Mouse (Mus musculus): ENCODE measurements around the gene Pak1ip1. TPM values are rescaled to one million over a fixed set of nuclear protein-coding genes. Genes with fewer than 3 reads are reported as not detected.

Gene Pak1ip1
- polyA plus RNA-seq, 1 experiment = not detected

DNA sequence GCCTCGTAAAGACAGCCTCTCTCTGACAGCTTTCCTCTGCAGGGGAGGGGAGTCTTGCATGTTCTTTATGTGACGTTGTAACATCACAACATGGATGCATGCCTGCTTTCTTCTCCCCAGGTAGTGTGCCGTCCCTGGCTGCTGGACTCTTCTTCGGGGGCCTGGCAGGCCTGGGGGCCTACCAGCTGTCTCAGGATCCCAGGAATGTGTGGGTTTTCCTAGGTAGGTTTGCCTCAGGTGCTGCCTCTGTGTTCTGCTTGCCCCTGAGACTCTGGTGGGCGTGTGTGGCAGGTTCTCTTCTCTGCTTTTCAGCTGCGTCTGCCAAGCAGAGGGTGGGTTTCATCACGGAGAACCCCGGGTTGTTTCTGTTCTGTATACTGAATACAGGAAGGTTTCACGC lies 17.4 kb downstream of the Pak1ip1 start:
- TF ChIP-seq CTCF (IDR thresholded peaks at IDR 0.05; ENCODE audit: insufficient read depth, low read depth, low read length) (no peak), POLR2A (IDR thresholded peaks at IDR 0.05; ENCODE audit: insufficient read depth, low read depth, low read length) (no peak)
- 91% methylated on average over 9 of the region's 9 CpGs for WGBS
- no peak overlapping the region for H3K27ac ChIP-seq (ENCODE audit: insufficient read depth, low read depth, low read length)

GRCm38 (mm10) chr13:41018756-41019591 lies 18.2 kb downstream of the Pak1ip1 start:
- Histone ChIP-seq H3K4me1 (ENCODE audit: control insufficient read depth, insufficient read depth, low read length) (peaks cover 11% of the 10 kb centered on the region), H3K4me3 (ENCODE audit: insufficient read depth, low read depth, low read length) (no peak overlapping the region), H3K27ac (ENCODE audit: insufficient read depth, low read depth, low read length) (no peak overlapping the region)
- TF ChIP-seq POLR2A (IDR thresholded peaks at IDR 0.05; ENCODE audit: insufficient read depth, low read depth, low read length) = no peak
- 93% methylated on average over 13 of the region's 13 CpGs for WGBS

More for the DNA sequence above, 17.4 kb downstream of the Pak1ip1 start:
- Histone ChIP-seq H3K4me1 (ENCODE audit: control insufficient read depth, insufficient read depth, low read length) (peaks cover 11% of the 10 kb centered on the region), H3K4me3 (ENCODE audit: insufficient read depth, low read depth, low read length) (no peak overlapping the region)

GRCm38 (mm10) chr13:41020494-41020893 lies 19.7 kb downstream of the Pak1ip1 start:
- H3K4me3 ChIP-seq (ENCODE audit: insufficient read depth, low read depth, low read length) = no peak overlapping the region
- TF ChIP-seq POLR2A (IDR thresholded peaks at IDR 0.05; ENCODE audit: insufficient read depth, low read depth, low read length) (no peak), CTCF (IDR thresholded peaks at IDR 0.05; ENCODE audit: insufficient read depth, low read depth, low read length) (no peak)
- no peak overlapping the region for H3K27ac ChIP-seq (ENCODE audit: insufficient read depth, low read depth, low read length)
- peaks cover 8% of the 10 kb centered on the region for H3K4me1 ChIP-seq (ENCODE audit: control insufficient read depth, insufficient read depth, low read length)
- 75% methylated on average over 7 of the region's 7 CpGs for WGBS

- TF ChIP-seq POLR2A (IDR thresholded peaks at IDR 0.05; ENCODE audit: insufficient read depth, low read depth, low read length) (no peak), CTCF (IDR thresholded peaks at IDR 0.05; ENCODE audit: insufficient read depth, low read depth, low read length) (no peak)
- Histone ChIP-seq H3K27ac (ENCODE audit: insufficient read depth, low read depth, low read length) (no peak overlapping the region), H3K4me3 (ENCODE audit: insufficient read depth, low read depth, low read length) (no peak overlapping the region), H3K4me1 (ENCODE audit: control insufficient read depth, insufficient read depth, low read length) (peaks cover 8% of the 10 kb centered on the region)
- 87% methylated on average over 6 of the region's 6 CpGs for WGBS
These were observed 20.8 kb downstream of the Pak1ip1 start for GRCm38 (mm10) chr13:41021607-41022006.

- Histone ChIP-seq H3K4me1 (ENCODE audit: control insufficient read depth, insufficient read depth, low read length) (peaks cover 4% of the 10 kb centered on the region), H3K27ac (ENCODE audit: insufficient read depth, low read depth, low read length) (no peak overlapping the region), H3K4me3 (ENCODE audit: insufficient read depth, low read depth, low read length) (no peak overlapping the region)
- TF ChIP-seq POLR2A (IDR thresholded peaks at IDR 0.05; ENCODE audit: insufficient read depth, low read depth, low read length) (no peak), CTCF (IDR thresholded peaks at IDR 0.05; ENCODE audit: insufficient read depth, low read depth, low read length) (no peak)
- WGBS = 64% methylated on average over 13 of the region's 13 CpGs
These were observed 21.3 kb downstream of the Pak1ip1 start for GRCm38 (mm10) chr13:41022099-41022498.

DNA sequence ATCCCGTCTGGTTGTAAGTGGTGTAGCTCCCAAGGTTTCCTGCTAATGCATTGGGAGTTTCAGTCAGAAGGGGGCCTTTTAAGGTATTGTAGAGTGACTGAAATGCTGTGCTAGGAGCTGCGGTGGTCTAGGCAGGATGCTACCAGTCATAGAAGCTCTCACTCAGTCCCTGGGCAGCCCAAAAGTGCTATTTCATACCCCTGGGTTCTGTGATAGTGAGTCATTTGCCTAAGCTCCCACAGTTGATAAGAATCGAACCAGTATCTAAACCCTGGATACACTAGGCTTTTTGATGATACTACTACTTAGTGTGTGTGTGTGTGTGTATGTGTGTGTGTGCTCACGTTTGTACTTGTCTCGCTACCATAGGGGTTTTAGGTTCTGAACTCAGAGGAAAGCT lies 29.3 kb downstream of the Pak1ip1 start:
- no peaks in the 10 kb centered on the region for H3K4me1 ChIP-seq (ENCODE audit: control insufficient read depth, insufficient read depth, low read length)
- H3K27ac ChIP-seq (ENCODE audit: insufficient read depth, low read depth, low read length) = no peak overlapping the region
- 85% methylated on average over 5 of the region's 5 CpGs for WGBS
- no peak overlapping the region for H3K4me3 ChIP-seq (ENCODE audit: insufficient read depth, low read depth, low read length)
- no peak for TF ChIP-seq CTCF (IDR thresholded peaks at IDR 0.05; ENCODE audit: insufficient read depth, low read depth, low read length)

DNA sequence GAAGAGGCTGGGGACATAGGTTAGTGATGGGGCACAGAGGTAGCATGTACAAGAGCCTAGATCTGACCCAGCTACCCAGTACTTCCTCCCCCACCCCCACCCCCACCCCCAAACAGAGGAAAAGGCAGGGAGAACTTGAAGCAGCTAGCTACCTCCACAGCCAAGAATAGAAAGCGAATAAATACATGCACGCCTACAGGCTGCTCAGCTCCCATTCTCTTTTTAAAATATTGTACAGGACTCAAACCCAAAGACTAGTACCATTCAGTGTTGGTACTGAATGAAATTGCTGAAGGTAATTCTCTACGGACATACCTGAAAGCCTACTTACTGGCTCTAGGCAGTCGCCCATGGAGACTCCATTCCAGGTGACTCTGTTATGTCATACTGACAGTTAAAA lies 41.7 kb downstream of the Pak1ip1 start:
- 78% methylated on average over 4 of the region's 4 CpGs for WGBS
- no peak for TF ChIP-seq CTCF (IDR thresholded peaks at IDR 0.05; ENCODE audit: insufficient read depth, low read depth, low read length)
- no peak for TF ChIP-seq POLR2A (IDR thresholded peaks at IDR 0.05; ENCODE audit: insufficient read depth, low read depth, low read length)
- no peak overlapping the region for H3K27ac ChIP-seq (ENCODE audit: insufficient read depth, low read depth, low read length)
- 0 out of 2 replicates have a peak, but pooled peaks cover 2% of the 10 kb centered on the region for H3K4me1 ChIP-seq (ENCODE audit: control insufficient read depth, insufficient read depth, low read length)
- no peak overlapping the region for H3K4me3 ChIP-seq (ENCODE audit: insufficient read depth, low read depth, low read length)

- H3K4me3 ChIP-seq (ENCODE audit: insufficient read depth, low read depth, low read length) = no peak overlapping the region
- 0 out of 2 replicates have a peak, but pooled peaks cover 2% of the 10 kb centered on the region for H3K4me1 ChIP-seq (ENCODE audit: control insufficient read depth, insufficient read depth, low read length)
- 85% methylated on average over 8 of the region's 8 CpGs for WGBS
- no peak overlapping the region for H3K27ac ChIP-seq (ENCODE audit: insufficient read depth, low read depth, low read length)
- TF ChIP-seq POLR2A (IDR thresholded peaks at IDR 0.05; ENCODE audit: insufficient read depth, low read depth, low read length) (no peak), CTCF (IDR thresholded peaks at IDR 0.05; ENCODE audit: insufficient read depth, low read depth, low read length) (no peak)
These were observed 45.1 kb downstream of the Pak1ip1 start for GRCm38 (mm10) chr13:41045901-41046300.

DNA sequence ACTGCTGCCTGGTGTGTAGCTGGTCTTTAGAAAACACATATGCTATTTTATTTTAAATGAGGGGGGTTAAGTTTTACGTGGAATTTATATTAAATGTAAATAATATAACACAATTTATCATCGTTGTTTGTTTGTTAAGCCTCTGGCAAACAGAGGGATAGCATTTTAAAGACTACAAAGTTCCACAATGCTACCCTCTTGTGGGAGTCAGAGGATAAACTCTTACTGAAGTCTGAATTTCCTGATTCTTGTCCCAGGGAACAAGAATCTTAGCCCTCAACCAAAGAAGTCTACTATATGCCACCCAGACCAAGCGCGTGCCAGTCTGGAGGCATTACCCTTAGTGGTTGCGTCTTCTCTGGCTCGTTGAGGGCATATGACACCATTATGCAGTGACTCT lies 46.5 kb downstream of the Pak1ip1 start:
- WGBS = 81% methylated on average over 6 of the region's 6 CpGs
- no peak for TF ChIP-seq CTCF (IDR thresholded peaks at IDR 0.05; ENCODE audit: insufficient read depth, low read depth, low read length)
- TF ChIP-seq POLR2A (IDR thresholded peaks at IDR 0.05; ENCODE audit: insufficient read depth, low read depth, low read length) = no peak

More for the DNA sequence above, 46.5 kb downstream of the Pak1ip1 start:
- no peak overlapping the region for H3K27ac ChIP-seq (ENCODE audit: insufficient read depth, low read depth, low read length)
- H3K4me3 ChIP-seq (ENCODE audit: insufficient read depth, low read depth, low read length) = no peak overlapping the region
- H3K4me1 ChIP-seq (ENCODE audit: control insufficient read depth, insufficient read depth, low read length) = no peaks in the 10 kb centered on the region
